Mouse (Mus musculus): ENCODE measurements at regions not wholly inside any gene's neighbourhood (a gene's known extent, or its start where the extent isn't known, plus 50 kb on each side); places are given as distances from the start of the nearest gene placed in this dataset.

GRCm38 (mm10) chr14:29796396-29796795, 74.7 kb upstream of the Cacna2d3 start:
- TF ChIP-seq CTCF (IDR thresholded peaks at IDR 0.05; ENCODE audit: low read depth) (no peak), EP300 (IDR thresholded peaks at IDR 0.05; ENCODE audit: low read depth) (no peak)
